Mouse (Mus musculus) bone marrow macrophage, adult 2 months (primary cell): ENCODE data around the gene Prune1.

ENCODE experiments used
- CTCF ChIP-seq: IDR thresholded peaks from 2 replicates; pipeline ENCODE4 v1.5.1; 2012; ENCODE audit warnings: low read depth, mild to moderate bottlenecking, low read length, moderate library complexity
- POLR2A ChIP-seq: IDR thresholded peaks from 2 replicates; pipeline ENCODE4 v1.6.1; 2012; ENCODE audit warnings: mild to moderate bottlenecking, low read depth, low read length, borderline replicate concordance

DNA sequence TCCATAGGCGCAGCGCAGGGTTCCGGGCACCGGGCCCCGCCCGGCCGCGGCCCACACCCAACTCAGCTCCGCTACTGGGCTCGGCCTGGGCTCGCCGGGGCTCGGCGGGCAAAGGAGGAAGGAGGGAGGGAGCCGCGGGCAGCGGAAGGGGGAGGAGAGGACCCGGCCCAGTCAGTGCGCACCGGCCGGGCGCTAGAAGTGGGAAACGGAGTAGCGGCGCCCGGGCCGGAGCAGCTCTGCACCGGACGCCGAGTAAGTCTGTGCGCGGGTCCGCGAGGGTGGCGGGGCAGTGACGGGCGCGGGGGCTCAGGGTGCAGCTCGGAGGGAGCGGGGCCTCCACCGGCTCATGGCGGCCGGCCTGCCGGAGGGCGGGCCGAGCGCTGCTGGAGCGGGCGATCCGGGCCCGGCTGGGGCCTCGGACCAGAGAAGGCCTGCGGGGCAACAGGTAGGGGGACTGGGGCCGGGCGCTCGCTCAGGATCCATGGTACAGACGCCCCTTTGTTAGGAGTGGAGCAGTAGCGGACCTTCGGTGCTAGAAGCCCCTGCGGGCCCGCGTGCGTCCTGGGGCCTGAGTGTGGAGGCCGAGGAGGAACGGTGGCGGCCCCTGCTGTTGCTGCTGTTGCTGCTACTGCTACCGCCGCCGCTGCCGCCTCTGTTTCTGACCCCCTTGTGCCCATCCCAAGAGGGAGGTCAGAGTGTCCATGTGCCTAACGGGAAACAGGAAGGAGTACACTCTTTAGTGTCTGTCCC is 33.4 kb upstream of the Prune1 start:
- TF ChIP-seq CTCF = 0 out of 2 replicates have a peak, but pooled peaks have one; percentile 14
- TF ChIP-seq POLR2A = no peak
